Mouse (Mus musculus): ENCODE data around the gene Ctnnal1.

Gene Ctnnal1

DNA sequence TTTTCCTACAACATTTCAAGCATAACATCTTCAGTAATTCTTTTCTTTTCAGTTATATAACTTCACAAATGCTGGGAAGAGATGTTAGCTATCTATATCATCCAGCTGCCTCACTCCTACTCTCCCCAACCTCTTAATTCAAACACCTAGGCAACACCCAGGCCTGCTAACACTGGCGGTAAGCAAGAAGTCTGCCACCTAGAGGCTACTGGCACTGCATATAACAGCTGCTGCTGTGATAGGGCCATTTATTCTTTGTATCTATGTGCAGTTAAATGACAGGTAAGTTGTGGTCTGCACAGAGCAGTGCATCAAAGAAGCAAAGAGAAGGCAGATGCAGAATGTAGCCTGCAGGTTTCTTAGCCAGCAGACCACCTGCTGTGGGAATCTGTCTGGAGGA is 73.6 kb downstream of the Ctnnal1 start:
- DNase-seq, result no peak

DNA sequence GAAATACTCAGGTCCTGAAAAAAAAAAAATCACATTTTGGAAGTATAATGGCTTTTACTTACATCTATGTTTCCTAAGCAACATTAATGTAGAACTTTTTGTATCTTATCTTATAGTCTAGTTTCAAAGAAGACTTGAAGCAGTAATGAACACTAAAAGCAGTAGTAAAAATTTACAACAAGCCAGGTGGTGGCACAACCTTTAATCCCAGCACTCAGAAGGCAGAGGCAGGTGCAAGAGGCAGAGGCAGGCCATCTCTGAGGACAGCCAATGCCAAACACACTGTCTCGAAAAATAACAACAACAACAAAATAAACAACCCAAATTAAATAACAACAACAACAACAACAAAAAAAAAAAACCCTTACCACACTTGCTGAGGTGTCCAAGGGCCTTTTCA is 93.9 kb downstream of the Ctnnal1 start:
- no peak for DNase-seq

- peak; percentile 20 for DNase-seq
Observed at GRCm38 (mm10) chr4:56768913-56769312, 96.1 kb downstream of the Ctnnal1 start.

GRCm38 (mm10) chr4:56767861-56768284 is 97.1 kb downstream of the Ctnnal1 start:
- peak; percentile 15 for DNase-seq

Measured in lung, postnatal 10 days (tissue).